Mouse (Mus musculus) G1E-ER4 (cell line): ENCODE measurements around the gene Abcg1. TPM values are rescaled to one million over a fixed set of nuclear protein-coding genes. Genes with fewer than 3 reads are reported as not detected.

ENCODE experiments used
- GATA1 ChIP-seq: IDR thresholded peaks from one replicate; pipeline ENCODE4 v1.8.0; 2012; ENCODE audit warnings: low read length, inconsistent platforms
- polyA plus RNA-seq: library from polyadenylated mRNA; stranded (reverse); fragments of >175 nt; gene quantifications from 2 replicates; pipeline ENCODE4 v1.2.3, GENCODE M21; 2012

Abcg1 gene
- polyA plus RNA-seq, 1 experiment = not detected

DNA sequence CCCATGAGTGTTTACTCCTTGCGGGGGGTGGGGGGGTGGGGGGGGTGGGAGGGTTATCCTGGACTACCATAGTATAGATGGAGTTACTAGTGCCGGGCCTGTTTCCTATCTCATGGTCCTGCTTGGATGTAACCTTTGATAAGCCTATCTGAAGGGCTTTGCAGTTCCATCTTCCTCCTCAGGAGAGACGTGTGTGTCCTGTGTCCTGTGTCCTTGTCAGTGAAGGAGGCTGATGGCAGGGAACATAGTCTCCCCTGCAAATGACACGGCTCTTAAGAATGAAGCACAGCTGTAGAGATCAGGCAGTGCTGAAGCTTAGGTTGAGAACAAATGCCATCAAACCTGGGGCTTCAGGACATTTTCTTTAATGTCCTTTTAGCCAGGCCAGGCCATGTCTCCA, 12.4 kb downstream of the Abcg1 start:
- no peak for TF ChIP-seq GATA1

- no peak for TF ChIP-seq GATA1
These were observed 13.1 kb downstream of the Abcg1 start for GRCm38 (mm10) chr17:31070403-31071185.

GRCm38 (mm10) chr17:31071421-31072301, 14.2 kb downstream of the Abcg1 start:
- no peak for TF ChIP-seq GATA1

- no peak for TF ChIP-seq GATA1
These were observed 15.4 kb downstream of the Abcg1 start for GRCm38 (mm10) chr17:31072872-31073271.

GRCm38 (mm10) chr17:31073273-31074052, 16.0 kb downstream of the Abcg1 start:
- TF ChIP-seq GATA1 = no peak

- TF ChIP-seq GATA1 = no peak
These were observed 16.6 kb downstream of the Abcg1 start for GRCm38 (mm10) chr17:31074053-31074590.

DNA sequence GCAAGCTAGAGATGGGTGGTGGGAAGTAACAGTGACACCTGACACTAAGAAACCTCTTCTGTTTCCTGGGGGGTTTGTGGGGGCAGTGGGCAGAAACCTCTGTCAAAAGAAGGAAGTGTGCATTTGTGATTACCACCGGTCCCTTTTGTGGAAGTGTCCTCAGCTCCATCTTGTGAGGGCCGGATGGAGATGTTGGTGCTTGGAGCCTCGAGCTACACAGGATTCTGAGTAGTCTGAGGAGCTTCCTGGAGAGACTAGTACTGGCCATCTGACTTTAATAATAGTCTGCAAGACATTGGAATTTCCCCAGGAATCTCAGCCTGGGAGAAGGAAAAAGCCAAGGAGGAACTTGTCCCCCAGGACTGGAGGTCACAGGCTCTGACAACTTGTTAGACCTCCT, 17.2 kb downstream of the Abcg1 start:
- TF ChIP-seq GATA1 = no peak

DNA sequence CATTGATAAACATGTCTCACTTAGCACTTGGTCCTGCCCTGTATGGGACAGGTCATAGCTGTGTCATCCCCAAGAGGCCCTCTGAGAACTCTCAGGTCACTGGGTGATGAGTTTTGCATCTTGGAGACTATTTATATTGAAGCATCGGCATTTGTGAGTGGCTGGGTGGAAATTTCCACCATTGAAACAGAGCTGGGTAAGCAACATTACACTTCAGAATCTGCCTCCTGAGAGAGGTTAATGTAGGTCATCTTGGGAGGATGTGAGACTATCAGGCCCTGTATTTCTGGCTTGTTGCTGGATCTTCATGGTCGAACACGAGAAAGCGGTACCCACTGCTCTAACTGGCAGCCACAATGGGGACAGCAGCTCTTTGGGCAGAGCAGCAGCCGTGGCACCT, 18.0 kb downstream of the Abcg1 start:
- no peak for TF ChIP-seq GATA1

DNA sequence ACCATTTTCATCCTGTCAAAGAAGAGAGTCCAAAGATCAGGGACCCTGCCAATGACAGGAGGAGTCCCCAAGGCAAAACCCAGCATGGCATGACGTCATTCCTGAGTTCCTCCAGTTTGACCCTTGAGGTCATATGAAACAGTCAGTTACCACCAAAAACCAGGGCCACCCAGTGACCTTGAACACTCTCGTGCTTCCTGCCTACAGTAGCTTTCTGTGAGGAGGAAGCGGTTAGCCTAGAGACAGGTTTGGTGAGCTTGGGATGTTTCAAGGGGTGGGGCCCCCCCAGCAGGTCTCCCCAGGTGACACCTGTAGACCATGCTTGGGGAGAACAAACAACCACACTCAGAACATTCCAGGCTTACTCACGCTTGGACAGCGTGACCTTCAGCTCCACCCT, 20.1 kb downstream of the Abcg1 start:
- TF ChIP-seq GATA1 = no peak

- TF ChIP-seq GATA1 = no peak
These were observed 21.1 kb downstream of the Abcg1 start for GRCm38 (mm10) chr17:31078581-31078980.

DNA sequence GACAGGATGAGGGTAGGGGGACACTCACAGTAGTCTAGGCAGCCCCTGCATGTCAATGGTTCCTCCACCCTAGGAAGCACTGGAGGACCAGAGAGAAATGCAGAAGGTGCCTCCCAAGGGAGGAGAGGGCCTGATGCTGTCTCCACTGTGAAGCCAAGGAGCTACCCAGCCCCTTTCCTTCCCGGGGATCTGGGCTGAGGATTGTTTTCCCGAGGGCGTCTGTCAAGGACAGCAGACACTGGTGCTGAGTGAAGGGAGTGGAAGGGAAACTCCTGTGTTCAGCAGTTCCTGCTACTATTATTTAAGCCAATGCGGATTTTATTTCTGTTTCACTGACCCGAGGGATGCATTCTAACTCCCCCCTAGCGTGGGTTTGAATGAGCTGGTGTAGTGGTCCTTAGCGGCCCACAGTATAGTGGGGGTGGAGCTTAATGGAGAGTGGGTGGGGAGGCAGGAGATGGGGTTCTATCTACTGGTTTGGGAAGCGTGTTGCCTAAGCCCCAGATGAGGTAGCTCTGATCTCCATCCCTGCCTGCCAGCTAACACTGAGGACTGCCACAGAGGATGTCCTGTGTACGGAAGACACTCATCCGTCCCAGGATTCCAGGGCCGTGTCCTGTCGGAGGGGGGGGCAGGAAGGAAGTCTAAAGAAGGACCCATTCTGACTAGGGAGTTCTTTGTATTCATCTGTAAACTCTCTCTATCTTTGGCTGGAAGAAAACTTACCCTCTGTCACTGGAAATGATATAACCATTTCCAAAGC, 21.8 kb downstream of the Abcg1 start:
- TF ChIP-seq GATA1 = no peak

- TF ChIP-seq GATA1 = no peak
These were observed 25.0 kb downstream of the Abcg1 start for GRCm38 (mm10) chr17:31082296-31083078.

DNA sequence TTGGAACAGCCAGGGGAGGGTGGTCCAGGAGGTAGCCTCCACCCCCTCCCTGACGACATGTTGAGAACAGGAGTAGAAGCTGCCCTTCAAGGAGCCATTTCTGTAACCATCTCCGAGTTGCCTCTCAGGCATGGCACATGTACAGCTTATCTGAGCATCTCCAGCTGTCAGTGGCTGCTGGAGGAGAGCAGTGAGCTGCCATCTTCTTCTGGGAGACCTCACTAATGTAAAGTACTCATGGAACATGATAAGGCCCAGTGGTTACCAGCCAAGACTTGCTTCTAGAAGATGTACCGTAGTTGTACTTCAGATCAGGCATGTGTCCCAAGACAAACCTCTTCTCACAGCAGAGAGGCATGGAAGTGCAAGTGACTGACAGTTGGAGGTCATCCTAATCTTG, 28.0 kb downstream of the Abcg1 start:
- no peak for TF ChIP-seq GATA1

DNA sequence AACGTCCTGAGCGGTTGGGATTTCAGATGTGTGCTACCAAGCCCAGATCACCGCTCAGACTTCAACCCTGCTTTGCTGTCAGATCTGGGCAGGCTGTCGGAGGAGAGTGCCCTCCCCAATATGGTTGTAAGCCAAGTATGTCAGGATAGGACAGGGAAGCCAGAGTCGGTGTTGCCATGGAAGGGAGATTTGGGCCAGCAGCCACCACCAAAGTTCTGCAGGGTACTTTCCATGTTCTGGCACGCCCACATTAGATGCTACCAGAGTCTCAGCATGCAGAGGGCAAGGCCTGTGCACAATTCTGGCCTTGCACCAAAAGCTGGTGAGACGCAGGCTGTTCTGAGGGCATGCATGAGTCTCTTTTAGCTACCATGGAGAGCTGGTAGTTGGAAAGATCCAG, 28.7 kb downstream of the Abcg1 start:
- no peak for TF ChIP-seq GATA1
